Mouse (Mus musculus) small intestine, adult 2 months (tissue): ENCODE measurements around the gene 1700016D06Rik. TPM values are rescaled to one million over a fixed set of nuclear protein-coding genes. Genes with fewer than 3 reads are reported as not detected.

ENCODE experiments used
- H3K27ac ChIP-seq: fragments of 200-500 bp; 2 replicates; pipeline ENCODE4 v1.5.1; 2012; ENCODE audit warnings: low read depth, low read length, control low read depth, inconsistent platforms; ENCODE audit not compliant: insufficient read depth
- H3K27me3 ChIP-seq: fragments of 200-500 bp; 2 replicates; pipeline ENCODE4 v1.6.1; 2012; ENCODE audit warnings: mild to moderate bottlenecking, moderate library complexity, low read length, inconsistent platforms; ENCODE audit not compliant: control insufficient read depth, insufficient read depth
- H3K36me3 ChIP-seq: fragments of 200-500 bp; 2 replicates; pipeline ENCODE4 v1.6.1; 2012; ENCODE audit warnings: mild to moderate bottlenecking, low read length, control low read depth, inconsistent platforms; ENCODE audit not compliant: control insufficient read depth, insufficient read depth
- H3K4me1 ChIP-seq: fragments of 200-500 bp; 2 replicates; pipeline ENCODE4 v1.6.1; 2012; ENCODE audit warnings: low read length, inconsistent platforms, mixed read lengths; ENCODE audit not compliant: control insufficient read depth, insufficient read depth, insufficient read length
- H3K4me3 ChIP-seq: fragments of 200-500 bp; 2 replicates; pipeline ENCODE4 v1.5.1; 2012; ENCODE audit warnings: low read depth, mild to moderate bottlenecking, control low read depth, inconsistent platforms, low read length, moderate library complexity
- CTCF ChIP-seq: fragments of 200-500 bp; IDR thresholded peaks from 2 replicates; pipeline ENCODE4 v1.5.1; 2012; ENCODE audit warnings: low read depth, mild to moderate bottlenecking, control low read depth, inconsistent platforms, low read length, moderate library complexity, mixed read lengths; ENCODE audit not compliant: insufficient replicate concordance, insufficient read length; ENCODE audit errors: extremely low read depth
- POLR2A ChIP-seq: fragments of 200-500 bp; IDR thresholded peaks from 2 replicates; pipeline ENCODE4 v1.6.1; 2012; ENCODE audit warnings: low read depth, mild to moderate bottlenecking, control low read depth, inconsistent platforms, low read length, moderate library complexity
- WGBS: fragments of 180-500 bp; shearing (Covaris S2); methylation state at CpG from one replicate; pipeline ENCODE4 v1.1.7; 2018; 5-methylcytosine and 5-hydroxymethylcytosine counted together
- polyA plus RNA-seq: library from polyadenylated mRNA; depleted of rRNA; stranded (reverse); fragments of >200 nt; gene quantifications from 2 replicates; pipeline ENCODE4 v1.2.3, GENCODE M21; 2012

Gene 1700016D06Rik
- polyA plus RNA-seq, 1 experiment = not detected

- Histone ChIP-seq H3K4me1 (peaks cover 31% of the 10 kb centered on the region), H3K36me3 (no peaks in the 10 kb centered on the region), H3K4me3 (no peak overlapping the region), H3K27ac (no peak overlapping the region), H3K27me3 (no peaks in the 10 kb centered on the region)
- TF ChIP-seq CTCF (no peak), POLR2A (no peak)
- whole genome bisulfite sequencing = 15% methylated on average over 5 of the region's 5 CpGs
These were observed 9.6 kb upstream of the 1700016D06Rik start for GRCm38 (mm10) chr8:11710415-11710814.

GRCm38 (mm10) chr8:11709542-11709941 lies 8.7 kb upstream of the 1700016D06Rik start:
- Histone ChIP-seq H3K27ac (0 out of 2 replicates have a peak overlapping the region, but pooled peaks have one; percentile 9), H3K36me3 (no peaks in the 10 kb centered on the region), H3K4me3 (no peak overlapping the region), H3K27me3 (no peaks in the 10 kb centered on the region), H3K4me1 (peaks cover 31% of the 10 kb centered on the region)
- 73% methylated on average over 3 of the region's 3 CpGs for WGBS
- TF ChIP-seq CTCF (no peak), POLR2A (no peak)

- no peaks in the 10 kb centered on the region for H3K36me3 ChIP-seq
- peaks cover 31% of the 10 kb centered on the region for H3K4me1 ChIP-seq
- WGBS = 29% methylated on average over 2 of the region's 2 CpGs
- H3K4me3 ChIP-seq = no peak overlapping the region
- no peak for TF ChIP-seq CTCF
- TF ChIP-seq POLR2A = no peak
- H3K27ac ChIP-seq = 0 out of 2 replicates have a peak overlapping the region, but pooled peaks have one; percentile 9
- no peaks in the 10 kb centered on the region for H3K27me3 ChIP-seq
These were observed 8.0 kb upstream of the 1700016D06Rik start for GRCm38 (mm10) chr8:11708815-11709214.

GRCm38 (mm10) chr8:11707701-11708100 lies 6.8 kb upstream of the 1700016D06Rik start:
- 64% methylated on average over 3 of the region's 3 CpGs for WGBS
- TF ChIP-seq POLR2A = no peak
- no peak for TF ChIP-seq CTCF
- Histone ChIP-seq H3K27me3 (no peaks in the 10 kb centered on the region), H3K4me3 (no peak overlapping the region), H3K36me3 (no peaks in the 10 kb centered on the region), H3K27ac (no peak overlapping the region), H3K4me1 (peaks cover 31% of the 10 kb centered on the region)

- WGBS = 80% methylated on average over 12 of the region's 12 CpGs
- no peaks in the 10 kb centered on the region for H3K27me3 ChIP-seq
- no peaks in the 10 kb centered on the region for H3K36me3 ChIP-seq
- TF ChIP-seq CTCF (no peak), POLR2A (no peak)
- no peak overlapping the region for H3K4me3 ChIP-seq
- no peak overlapping the region for H3K27ac ChIP-seq
- H3K4me1 ChIP-seq = peaks cover 36% of the 10 kb centered on the region
These were observed 5.0 kb upstream of the 1700016D06Rik start for GRCm38 (mm10) chr8:11705818-11706217.

GRCm38 (mm10) chr8:11704716-11705420 lies 4.0 kb upstream of the 1700016D06Rik start:
- H3K4me1 ChIP-seq = peaks cover 31% of the 10 kb centered on the region
- TF ChIP-seq POLR2A (no peak), CTCF (no peak)
- no peaks in the 10 kb centered on the region for H3K27me3 ChIP-seq
- H3K36me3 ChIP-seq = no peaks in the 10 kb centered on the region
- WGBS = 70% methylated on average over 6 of the region's 6 CpGs
- no peak overlapping the region for H3K4me3 ChIP-seq
- H3K27ac ChIP-seq = no peak overlapping the region

- Histone ChIP-seq H3K36me3 (no peaks in the 10 kb centered on the region), H3K27me3 (no peaks in the 10 kb centered on the region), H3K4me1 (peaks cover 21% of the 10 kb centered on the region), H3K4me3 (no peak overlapping the region), H3K27ac (no peak overlapping the region)
- WGBS = 72% methylated on average over 5 of the region's 5 CpGs
- no peak for TF ChIP-seq CTCF
- no peak for TF ChIP-seq POLR2A
These were observed 2.9 kb upstream of the 1700016D06Rik start for GRCm38 (mm10) chr8:11703789-11704188.
